ENCODE assay signal across 6 mouse cellular contexts in genomic region chr16:49243517-49243916, GRCm38 (mm10).
DNase-seq lines count a peak whose midpoint lies in the region; ATAC-seq lines count a peak whose summit lies in the region.

No protein-coding gene starts in this region.

- peak; percentile 63 for DNase-seq in brain, adult 2 months (ENCODE audit: low read depth, low spot score)
- DNase-seq in right cerebral cortex, adult 18-20 months = peak; percentile 12
- peak; percentile 5 to 12 for DNase-seq in right cerebral cortex, adult 2 months (ENCODE audit: low spot score in 2 of 2)
- DNase-seq in right cerebral cortex, postnatal 25 days = peak; percentile 7
- peak; percentile 31 for DNase-seq in telencephalon, adult 2 months (ENCODE audit: low read depth, low spot score)

- ATAC-seq in frontal cortex, adult (ENCODE audit: low TSS enrichment) = peak; percentile 90

Comparison
In these comparisons a context has a peak if more than half of its experiments do, and no peak if none do; other contexts are left out.
1. Peak in every context shown above with its lines: DNase-seq and ATAC-seq.
2. DNase-seq: peak in every context shown above with its lines; median percentile 63 in brain, adult 2 months; 31 in telencephalon, adult 2 months; 12 in right cerebral cortex, adult 18-20 months; 8 in right cerebral cortex, adult 2 months; 7 in right cerebral cortex, postnatal 25 days.